Mouse (Mus musculus) kidney, postnatal 36 days (tissue): Measurements from ENCODE around the gene Pttg1ip.

Experiments
- DNase-seq, 2 experiments: peaks; one replicate each; pipeline ENCODE4 v3.0.0; 2021 to 2022; ENCODE audit warnings: mixed read lengths in 2 of 2

The Pttg1ip gene

GRCm38 (mm10) chr10:77647461-77647860 is 65.9 kb downstream of the Pttg1ip start:
- no peak for DNase-seq

GRCm38 (mm10) chr10:77647901-77648300 is 66.4 kb downstream of the Pttg1ip start:
- no peak for DNase-seq
